Mouse (Mus musculus) leukemia stem cell, adult 10-12 weeks (primary cell): Measurements from ENCODE around the gene Prkag1. TPM values are rescaled to one million over a fixed set of nuclear protein-coding genes. Genes with fewer than 3 reads are reported as not detected.

Experiments used
- polyA plus RNA-seq: library from polyadenylated mRNA; stranded (reverse); fragments of >175 nt; gene quantifications from 2 replicates; pipeline ENCODE4 v1.2.3, GENCODE M21; 2012; ENCODE audit warnings: low replicate concordance

Prkag1 gene
- polyA plus RNA-seq: 245 and 251 TPM in 2 replicates

GRCm38 (mm10) chr15:98830736-98831683, at the start of gene Prkag1:
Prkag1 (minus strand) TSS chr15:98831521.

GRCm38 (mm10) chr15:98871070-98871915, 40.0 kb upstream of the Prkag1 start, which contains the start of gene Kmt2d:
Kmt2d (minus strand) TSS chr15:98871204.

GRCm38 (mm10) chr15:98809390-98809789, 21.9 kb downstream of the Prkag1 start, which contains the start of gene Ddn:
Ddn (minus strand) TSS chr15:98809490.

GRCm38 (mm10) chr15:98789661-98790535, 41.4 kb downstream of the Prkag1 start, which contains the start of gene Wnt1:
Wnt1 (plus strand) TSS chr15:98789857.

GRCm38 (mm10) chr15:98777762-98778161, 53.6 kb downstream of the Prkag1 start, which contains the start of gene Wnt10b:
Wnt10b (minus strand) TSS chr15:98778150.

Other genes with a start within 250 kb of the Prkag1 start
- 28.3 and 35.6 TPM in 2 replicates for gene Adcy6, start 221.4 kb downstream of the Prkag1 start, polyA plus RNA-seq
- gene Cacnb3, start 200.7 kb downstream of the Prkag1 start, polyA plus RNA-seq: 2.2 and 5.7 TPM in 2 replicates
- 83.8 and 103 TPM in 2 replicates for gene Ddx23, start 168.6 kb downstream of the Prkag1 start, polyA plus RNA-seq
- gene Rnd1, start 154.1 kb downstream of the Prkag1 start, polyA plus RNA-seq: 0.23 and 0.60 TPM in 2 replicates
- gene Ccdc65, start 123.3 kb downstream of the Prkag1 start, polyA plus RNA-seq: not detected in 2 replicates
- 2.6 and 5.6 TPM in 2 replicates for gene Fkbp11, start 103.3 kb downstream of the Prkag1 start, polyA plus RNA-seq
- gene Arf3, start 68.3 kb downstream of the Prkag1 start, polyA plus RNA-seq: 11.6 and 18.3 TPM in 2 replicates
- gene Wnt10b, start 53.4 kb downstream of the Prkag1 start, polyA plus RNA-seq: 0.13 TPM in 1 of 2 replicates, not detected in the other
- gene Wnt1, start 41.7 kb downstream of the Prkag1 start, polyA plus RNA-seq: 0.28 TPM in 1 of 2 replicates, not detected in the other
- 0.32 and 0.66 TPM in 2 replicates for gene Ddn, start 22.0 kb downstream of the Prkag1 start, polyA plus RNA-seq
- 81.7 and 92.9 TPM in 2 replicates for gene Kmt2d, start 39.7 kb upstream of the Prkag1 start, polyA plus RNA-seq
- 0.84 and 3.0 TPM in 2 replicates for gene Rhebl1, start 63.0 kb upstream of the Prkag1 start, polyA plus RNA-seq
- 0.13 TPM in 1 of 2 replicates, not detected in the other for gene Dhh, start 67.0 kb upstream of the Prkag1 start, polyA plus RNA-seq
- 15.3 and 15.8 TPM in 2 replicates for gene Lmbr1l, start 86.7 kb upstream of the Prkag1 start, polyA plus RNA-seq
- 329 and 729 TPM in 2 replicates for gene Tuba1b, start 103.0 kb upstream of the Prkag1 start, polyA plus RNA-seq
- gene Gm49450, start 122.0 kb upstream of the Prkag1 start, polyA plus RNA-seq: 8.6 and 196 TPM in 2 replicates
- gene Tuba1a, start 122.2 kb upstream of the Prkag1 start, polyA plus RNA-seq: 4.0 and 6.3 TPM in 2 replicates
- 21.6 and 198 TPM in 2 replicates for gene Tuba1c, start 198.4 kb upstream of the Prkag1 start, polyA plus RNA-seq
- not detected in 2 replicates for gene Prph, start 223.7 kb upstream of the Prkag1 start, polyA plus RNA-seq
- 84.4 and 87.8 TPM in 2 replicates for gene Troap, start 243.1 kb upstream of the Prkag1 start, polyA plus RNA-seq